Mouse (Mus musculus) common myeloid progenitor, adult 5-6 weeks (primary cell): ENCODE data around the gene Vmn1r151. TPM values are rescaled to one million over a fixed set of nuclear protein-coding genes. Genes with fewer than 3 reads are reported as not detected.
"Not testable (repeated sequence)": the region's sequence is repeated elsewhere in the genome, so short reads cannot be mapped to it uniquely, and the experiment has no call there.

Source experiments
- ATAC-seq: replicated peaks from 2 replicates; pipeline ENCODE4 v1.8.0; 2016; ENCODE audit warnings: low read depth, mild to moderate bottlenecking, moderate TSS enrichment, inconsistent platforms; ENCODE audit not compliant: poor library complexity, severe bottlenecking
- total RNA-seq: library from RNA; stranded (forward); fragments of 200-1000, 187-1606 nt; gene quantifications from 2 replicates; pipeline ENCODE4 v1.2.3, GENCODE M21; 2017

Vmn1r151 gene
- not detected in 2 replicates for total RNA-seq

- not testable (repeated sequence) for ATAC-seq
Observed at GRCm38 (mm10) chr7:22499578-22499977, at the start of gene Vmn1r151. Gene Vmn1r151, minus strand, starts transcription at chr7:22499678.

DNA sequence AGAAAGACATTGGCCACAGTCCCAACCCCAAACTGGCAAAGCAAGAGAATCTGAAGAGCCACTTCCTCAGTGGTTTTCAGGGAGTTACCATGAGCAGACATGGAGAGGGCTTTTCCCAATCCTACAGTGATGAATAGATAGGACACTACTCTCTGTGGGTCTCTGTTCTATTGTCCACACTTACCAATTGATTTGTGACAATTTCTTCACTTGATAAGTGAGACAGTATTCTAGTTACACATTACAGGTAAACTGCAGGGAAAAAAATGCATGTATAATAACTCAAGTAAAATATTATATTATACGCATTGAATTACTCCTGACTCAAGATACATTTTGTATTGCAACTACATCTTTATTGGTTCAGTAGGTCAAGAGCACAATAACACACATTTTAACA, 35.3 kb upstream of the Vmn1r151 start, which contains the start of gene Gm8677:
TSS of gene Gm8677 (minus strand) at position 101 of the 400 bp plus-strand sequence.
- not testable (repeated sequence) for ATAC-seq

DNA sequence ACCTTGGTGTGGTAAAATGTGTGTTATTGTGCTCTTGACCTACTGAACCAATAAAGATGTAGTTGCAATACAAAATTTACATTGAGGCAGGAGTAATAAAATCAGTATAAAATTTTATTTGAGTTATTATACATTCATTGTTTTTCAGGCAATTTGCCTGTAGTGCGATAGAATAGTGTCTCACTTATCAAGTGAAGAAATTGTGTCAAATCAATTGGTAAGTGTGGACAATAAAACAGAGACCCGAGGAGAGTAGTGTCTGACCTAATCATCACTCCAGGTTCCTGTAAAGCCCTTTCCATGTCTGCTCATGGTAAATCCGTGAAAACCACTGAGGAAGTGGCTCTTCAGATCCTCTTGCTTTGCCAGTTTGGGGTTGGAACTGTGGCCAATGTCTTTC, 23.2 kb upstream of the Vmn1r151 start, which contains the start of gene Vmn1r152:
TSS of gene Vmn1r152 (plus strand) at position 301 of the 400 bp plus-strand sequence.
- not testable (repeated sequence) for ATAC-seq

DNA sequence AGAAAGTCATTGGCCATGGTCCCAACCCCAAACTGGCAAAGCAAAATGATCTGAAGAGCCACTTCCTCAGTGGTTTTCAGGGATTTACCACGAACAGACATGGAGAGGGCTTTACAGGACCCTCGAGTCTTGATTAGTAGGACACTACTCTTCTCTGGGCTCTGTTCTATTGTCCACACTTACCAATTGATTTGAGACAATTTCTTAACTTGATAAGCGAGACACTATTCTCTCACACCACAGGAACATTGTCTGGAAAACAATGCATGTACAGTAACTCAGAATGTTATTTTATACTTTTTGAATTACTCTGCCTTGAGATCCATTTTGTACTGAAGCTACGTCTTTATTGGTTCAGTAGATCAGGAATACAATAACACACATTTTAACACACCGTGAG, 35.5 kb downstream of the Vmn1r151 start, which contains the start of gene Gm10665:
TSS of gene Gm10665 (minus strand) at position 101 of the 400 bp plus-strand sequence.
- ATAC-seq = not testable (repeated sequence)

Other genes starting within 250 kb of the Vmn1r151 start
- gene Gm4187, start 170.0 kb downstream of the Vmn1r151 start, total RNA-seq = not detected in 2 replicates
- not detected in 2 replicates for gene Gm8660, start 128.6 kb downstream of the Vmn1r151 start, total RNA-seq
- not detected in 2 replicates for gene Vmn1r148, start 86.1 kb downstream of the Vmn1r151 start, total RNA-seq
- not detected in 2 replicates for gene Vmn1r149, start 61.4 kb downstream of the Vmn1r151 start, total RNA-seq
- gene Gm10665, start 35.6 kb downstream of the Vmn1r151 start, total RNA-seq = not detected in 2 replicates
- gene Vmn1r152, start 23.3 kb upstream of the Vmn1r151 start, total RNA-seq = not detected in 2 replicates
- not detected in 2 replicates for gene Gm8677, start 35.2 kb upstream of the Vmn1r151 start, total RNA-seq
- not detected in 2 replicates for gene Gm4201, start 65.7 kb upstream of the Vmn1r151 start, total RNA-seq
- not detected in 2 replicates for gene Gm4565, start 88.4 kb upstream of the Vmn1r151 start, total RNA-seq
- gene Vmn1r155, start 158.3 kb upstream of the Vmn1r151 start, total RNA-seq = not detected in 2 replicates
- gene Gm8693, start 192.6 kb upstream of the Vmn1r151 start, total RNA-seq = not detected in 2 replicates
- gene Gm4567, start 220.0 kb upstream of the Vmn1r151 start, total RNA-seq = not detected in 2 replicates